Mouse (Mus musculus): ENCODE measurements around the gene Sept11. TPM values are rescaled to one million over a fixed set of nuclear protein-coding genes. Genes with fewer than 3 reads are reported as not detected.

Gene Sept11
- total RNA-seq (2022), result 100 to 1,000 TPM in 1 of 4 experiments, 10 to 100 TPM in 3; 91.3 to 100 (median 94.8) TPM

DNA sequence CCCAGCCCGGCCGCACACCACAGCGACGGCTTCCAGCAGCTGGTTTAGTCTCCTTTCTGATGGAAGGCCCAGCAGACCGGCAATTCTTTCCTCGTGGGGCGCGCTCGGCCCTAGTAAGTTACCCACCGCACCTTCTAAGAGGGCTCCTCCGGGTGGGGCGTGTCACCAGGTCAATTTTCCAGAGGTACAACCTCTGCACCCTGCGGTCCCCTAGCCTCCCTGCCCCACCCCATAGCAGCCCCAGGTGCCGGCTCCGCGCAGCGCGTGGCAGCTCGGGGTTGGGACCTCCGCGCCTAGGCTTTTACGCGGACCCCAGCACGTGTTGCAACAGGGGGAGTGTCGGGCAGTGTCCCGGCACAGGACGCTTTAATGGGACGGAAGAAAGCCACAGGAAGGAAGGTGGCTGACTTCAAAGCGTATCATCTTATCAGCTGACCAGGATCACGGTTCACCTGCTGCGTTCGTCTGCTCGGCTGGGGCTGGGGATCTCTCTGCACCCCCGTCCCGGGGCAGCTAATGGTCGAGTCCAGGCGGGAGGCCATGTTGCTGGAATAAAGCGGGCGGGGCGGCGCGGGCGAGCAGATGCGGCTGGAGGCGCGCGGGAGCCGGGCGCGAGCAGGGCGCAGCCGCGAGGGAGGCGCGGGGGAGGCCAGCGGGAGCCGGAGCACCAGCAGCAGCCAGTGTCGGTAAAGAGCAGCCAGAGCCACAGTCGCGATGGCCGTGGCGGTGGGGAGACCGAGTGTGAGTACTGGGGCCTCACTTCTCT is at the start of gene Sept11:
Gene Sept11 (plus strand): TSS at position 581 of the 766 bp plus-strand sequence.
- peak; percentile 92 to 94 for DNase-seq (ENCODE audit: low spot score in 2 of 2)

GRCm38 (mm10) chr5:93043688-93044583 is 49.3 kb upstream of the Sept11 start:
- no peak for DNase-seq (ENCODE audit: low spot score in 2 of 2)

- DNase-seq (ENCODE audit: low spot score in 2 of 2), result no peak
Observed at GRCm38 (mm10) chr5:93044584-93045370, 48.5 kb upstream of the Sept11 start, which contains the start of gene Sowahb. Gene Sowahb, minus strand, starts transcription at chr5:93045022.

- no peak for DNase-seq (ENCODE audit: low spot score in 2 of 2)
Observed at GRCm38 (mm10) chr5:93045371-93045714, 47.9 kb upstream of the Sept11 start.

GRCm38 (mm10) chr5:93046306-93046845 is 46.9 kb upstream of the Sept11 start:
- no peak for DNase-seq (ENCODE audit: low spot score in 2 of 2)

DNA sequence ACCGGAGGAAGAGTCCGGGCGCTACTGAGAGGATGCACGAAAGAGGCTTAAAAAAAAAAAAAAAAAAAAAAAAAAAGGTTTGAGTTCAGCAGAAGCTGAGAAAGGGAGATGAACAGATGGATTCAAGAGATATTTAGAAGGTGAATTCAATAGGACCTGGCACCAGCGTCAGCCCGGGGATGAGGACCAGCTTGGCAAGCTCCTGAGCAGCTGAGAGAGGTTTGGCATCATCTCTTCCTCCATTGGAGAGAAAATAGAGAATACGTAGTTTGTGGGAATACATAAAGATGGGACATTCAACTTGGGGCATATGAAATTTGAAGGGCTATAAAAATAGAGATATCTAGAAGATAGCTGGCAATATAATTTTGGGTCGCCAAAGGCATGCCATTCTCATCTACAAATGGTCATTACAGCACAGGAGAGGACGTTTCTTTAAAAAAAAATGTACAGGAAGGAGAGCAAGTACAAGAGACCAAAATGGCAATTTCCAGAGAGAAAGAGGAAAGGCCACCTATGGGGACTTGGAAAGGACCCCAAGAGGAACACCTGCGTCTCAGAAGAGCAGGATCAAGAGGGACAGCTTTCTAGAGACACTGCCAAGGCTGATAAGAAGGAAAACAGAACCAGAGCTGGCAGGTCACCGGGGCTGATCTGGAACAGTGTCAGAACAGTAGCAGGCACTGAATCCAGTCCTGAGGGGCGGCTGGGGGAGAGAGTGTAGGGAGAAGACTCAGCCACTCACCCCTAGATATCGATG is 44.6 kb upstream of the Sept11 start:
- no peak for DNase-seq (ENCODE audit: low spot score in 2 of 2)

- DNase-seq (ENCODE audit: low spot score in 2 of 2), result no peak
Observed at GRCm38 (mm10) chr5:93049971-93050370, 43.3 kb upstream of the Sept11 start.

GRCm38 (mm10) chr5:93051041-93051440 is 42.2 kb upstream of the Sept11 start:
- DNase-seq (ENCODE audit: low spot score in 2 of 2), result no peak

DNA sequence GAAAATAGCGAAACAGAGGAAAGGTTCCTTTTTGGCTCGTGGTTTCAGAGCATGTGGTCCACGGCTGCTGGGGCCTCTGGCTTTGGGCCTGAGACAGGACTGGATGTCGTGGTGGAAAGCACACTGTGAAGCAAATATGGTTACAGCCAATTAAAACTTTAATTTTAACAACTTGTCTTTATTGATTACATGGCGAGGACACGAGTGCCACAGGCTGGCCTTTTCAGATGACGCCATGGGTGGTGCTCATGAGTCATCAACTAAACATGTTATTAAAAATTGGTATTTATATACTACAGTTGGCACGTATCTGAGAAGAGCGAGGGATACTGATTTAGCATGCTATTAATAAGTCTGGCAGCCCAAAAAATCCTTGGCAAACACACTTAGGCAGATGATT is 41.3 kb upstream of the Sept11 start:
- no peak for DNase-seq (ENCODE audit: low spot score in 2 of 2)

- DNase-seq (ENCODE audit: low spot score in 2 of 2), result no peak
Observed at GRCm38 (mm10) chr5:93053606-93054397, 39.4 kb upstream of the Sept11 start.

GRCm38 (mm10) chr5:93060865-93061264 is 32.4 kb upstream of the Sept11 start:
- DNase-seq (ENCODE audit: low spot score in 2 of 2), result no peak

DNA sequence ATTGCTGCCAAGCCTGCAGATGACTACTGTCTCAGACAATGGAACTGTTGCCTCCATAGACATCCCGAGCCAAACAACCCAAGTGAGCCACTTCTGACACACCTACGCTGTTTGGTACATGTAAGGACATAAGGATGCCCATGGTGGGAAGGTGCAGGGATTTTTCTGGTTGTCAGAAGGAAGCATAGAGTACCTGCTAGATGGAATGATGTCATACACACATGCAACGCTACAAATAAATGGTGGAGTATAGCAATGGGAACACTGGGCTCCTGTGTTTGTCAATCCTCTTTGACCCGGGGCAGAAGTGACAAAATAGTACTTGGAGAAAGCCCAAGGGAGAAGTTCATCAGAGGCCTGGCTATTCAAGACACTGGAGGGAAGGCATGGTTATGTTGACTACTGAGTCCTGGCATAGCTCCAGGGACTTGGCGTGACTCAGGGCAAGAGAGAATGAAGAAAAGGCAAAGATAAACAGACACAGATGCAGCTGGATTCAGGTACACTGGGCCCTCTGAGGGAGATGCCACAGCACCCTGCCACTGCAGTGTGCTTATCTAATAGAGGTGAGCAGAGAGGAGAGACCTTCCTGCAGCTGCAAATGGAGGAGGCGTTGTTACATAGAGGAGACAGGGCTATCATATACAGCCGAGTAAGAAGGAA is 15.4 kb upstream of the Sept11 start:
- DNase-seq (ENCODE audit: low spot score in 2 of 2), result no peak

DNA sequence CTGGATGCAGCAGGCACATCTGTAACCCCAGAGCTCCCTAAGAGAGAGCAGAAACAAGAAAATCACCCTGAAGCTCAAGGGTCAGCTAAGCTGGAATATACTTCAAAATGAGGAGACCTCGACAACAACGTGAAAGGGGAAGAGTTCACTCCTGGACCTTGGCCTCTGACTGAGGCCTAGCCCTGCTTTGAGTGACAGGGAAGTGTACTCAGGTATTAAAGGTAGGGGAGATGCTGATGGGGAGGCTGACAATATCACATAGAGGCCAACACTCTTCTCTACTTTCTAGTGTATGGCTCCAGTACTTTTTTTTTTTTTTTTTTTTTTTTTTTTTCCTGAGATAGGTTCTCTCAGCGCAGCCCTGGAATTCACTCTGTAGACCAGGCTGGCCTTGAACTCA is 13.6 kb upstream of the Sept11 start:
- no peak for DNase-seq (ENCODE audit: low spot score in 2 of 2)

- peak in 1 of 2 experiments; percentile 35 for DNase-seq (ENCODE audit: low spot score in 2 of 2)
Observed at GRCm38 (mm10) chr5:93085015-93085598, 8.1 kb upstream of the Sept11 start.

- DNase-seq (ENCODE audit: low spot score in 2 of 2), result no peak
Observed at GRCm38 (mm10) chr5:93085900-93086299, 7.3 kb upstream of the Sept11 start.

DNA sequence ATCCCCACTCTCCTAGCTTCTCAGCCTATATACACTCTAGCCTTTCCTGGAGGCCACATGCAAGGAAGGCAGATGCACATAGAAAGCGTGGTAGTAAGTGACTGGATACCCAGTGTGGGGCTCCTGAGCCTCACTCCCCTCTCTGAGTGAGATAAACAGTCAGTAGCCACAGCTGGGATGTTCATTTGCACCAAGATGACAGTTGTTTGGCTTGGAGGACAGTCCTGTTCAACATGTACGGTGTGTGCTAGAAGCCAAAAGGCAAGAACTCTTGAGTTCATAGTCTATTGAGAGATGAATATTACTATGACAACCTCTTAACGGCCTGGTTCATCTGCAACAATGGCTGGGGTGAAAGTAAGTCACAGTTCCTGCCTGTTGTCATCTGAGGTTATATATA is 2.0 kb upstream of the Sept11 start:
- DNase-seq (ENCODE audit: low spot score in 2 of 2), result no peak

DNA sequence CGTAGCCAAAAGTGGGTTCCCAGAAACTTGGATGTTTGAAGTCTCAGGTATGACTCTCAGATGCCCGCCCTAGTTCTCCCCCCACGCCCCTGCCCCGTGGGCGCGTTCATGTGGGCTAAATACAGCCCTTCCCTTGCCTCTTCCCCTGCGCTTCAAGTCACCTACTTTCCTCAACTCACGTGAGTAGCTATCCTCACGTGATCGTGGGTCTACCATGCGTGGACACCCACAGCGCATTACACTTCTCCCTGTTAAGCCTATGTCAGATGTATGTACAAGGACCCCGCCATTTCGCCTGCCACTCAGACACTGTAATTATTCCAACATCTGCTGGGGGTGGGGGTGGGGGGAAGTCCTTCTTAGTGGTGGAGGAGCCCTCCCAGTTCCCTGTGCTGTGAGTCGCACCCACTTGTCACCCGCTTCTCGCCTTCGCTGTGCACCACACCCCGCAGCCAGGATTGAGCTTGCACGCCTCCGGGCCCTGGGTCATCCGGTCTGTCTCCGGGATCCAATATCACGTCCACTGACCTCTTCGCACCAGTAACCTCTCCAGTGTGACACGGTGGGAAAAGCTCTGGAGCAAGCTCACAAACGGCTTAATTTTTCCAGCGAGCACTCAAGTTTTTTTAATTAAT is 973 bp upstream of the Sept11 start:
- DNase-seq (ENCODE audit: low spot score in 2 of 2), result peak; percentile 27 to 49

Data from gastrocnemius, adult 8-10 months (tissue).